Mouse (Mus musculus): ENCODE measurements around the gene Ubxn11. TPM values are rescaled to one million over a fixed set of nuclear protein-coding genes. Genes with fewer than 3 reads are reported as not detected.
A peak's percentile ranks its signal among the peaks of the same experiment; 100 is the strongest.
"Not testable (repeated sequence)": the region's sequence is repeated elsewhere in the genome, so short reads cannot be mapped to it uniquely, and the experiment has no call there.

The Ubxn11 gene
- polyA plus RNA-seq, 1 experiment from 2014 or later = 0.88 TPM

- ATAC-seq (no peak), DNase-seq (no peak)
- Histone ChIP-seq H3K4me1 (ENCODE audit: insufficient read depth) (peaks cover 6% of the 10 kb centered on the region), H3K9ac (replicated peaks) (no peak overlapping the region), H3K27ac (ENCODE audit: low read depth) (no peak overlapping the region), H3K9me3 (ENCODE audit: low read length) (no peaks in the 10 kb centered on the region), H3K36me3 (replicated peaks; ENCODE audit: insufficient read depth, low read length) (peaks cover 33% of the 10 kb centered on the region), H3K4me2 (ENCODE audit: low read depth, low read length) (no peak overlapping the region), H3K27me3 (ENCODE audit: insufficient read depth, low read length) (no peaks in the 10 kb centered on the region), H3K4me3 (ENCODE audit: low read depth, low read length) (no peak overlapping the region)
- TF ChIP-seq CTCF (IDR thresholded peaks at IDR 0.05; ENCODE audit: low read depth) = no peak
- no peak for TF ChIP-seq EP300 (IDR thresholded peaks at IDR 0.05; ENCODE audit: low read depth)
- 92% methylated on average over 10 of the region's 10 CpGs for WGBS (ENCODE audit: insufficient replicate concordance)
Observed at GRCm38 (mm10) chr4:134155961-134156465, 53.6 kb downstream of the Ubxn11 start.

DNA sequence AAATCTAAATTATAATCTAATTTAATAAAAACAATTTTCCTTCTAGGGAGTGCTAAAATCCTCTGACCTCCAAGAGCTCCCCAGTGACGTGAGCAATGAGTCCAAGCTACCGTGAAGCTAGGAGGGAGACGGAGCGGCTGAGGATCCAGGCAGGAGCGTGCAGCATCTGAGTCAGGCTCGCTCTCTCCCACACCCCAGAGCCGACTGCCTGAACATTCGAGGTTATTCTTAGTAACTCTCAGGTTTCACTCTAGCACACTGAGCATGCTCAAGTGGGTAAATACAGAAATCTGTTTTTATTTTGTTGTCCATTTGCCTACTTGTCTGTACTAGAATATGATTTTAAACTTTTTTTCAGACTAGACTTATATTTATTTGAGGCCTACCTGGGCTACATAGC lies 54.4 kb downstream of the Ubxn11 start:
- Histone ChIP-seq H3K4me1 (ENCODE audit: insufficient read depth) (peaks cover 6% of the 10 kb centered on the region), H3K9ac (replicated peaks) (no peak overlapping the region), H3K36me3 (replicated peaks; ENCODE audit: insufficient read depth, low read length) (peaks cover 26% of the 10 kb centered on the region), H3K27me3 (ENCODE audit: insufficient read depth, low read length) (no peaks in the 10 kb centered on the region), H3K4me3 (ENCODE audit: low read depth, low read length) (no peak overlapping the region), H3K27ac (ENCODE audit: low read depth) (no peak overlapping the region), H3K9me3 (ENCODE audit: low read length) (no peaks in the 10 kb centered on the region), H3K4me2 (ENCODE audit: low read depth, low read length) (no peak overlapping the region)
- 81% methylated on average over 8 of the region's 8 CpGs for WGBS (ENCODE audit: insufficient replicate concordance)
- TF ChIP-seq CTCF (IDR thresholded peaks at IDR 0.05; ENCODE audit: low read depth) = no peak
- TF ChIP-seq EP300 (IDR thresholded peaks at IDR 0.05; ENCODE audit: low read depth) = no peak
- ATAC-seq = no peak
- no peak for DNase-seq

DNA sequence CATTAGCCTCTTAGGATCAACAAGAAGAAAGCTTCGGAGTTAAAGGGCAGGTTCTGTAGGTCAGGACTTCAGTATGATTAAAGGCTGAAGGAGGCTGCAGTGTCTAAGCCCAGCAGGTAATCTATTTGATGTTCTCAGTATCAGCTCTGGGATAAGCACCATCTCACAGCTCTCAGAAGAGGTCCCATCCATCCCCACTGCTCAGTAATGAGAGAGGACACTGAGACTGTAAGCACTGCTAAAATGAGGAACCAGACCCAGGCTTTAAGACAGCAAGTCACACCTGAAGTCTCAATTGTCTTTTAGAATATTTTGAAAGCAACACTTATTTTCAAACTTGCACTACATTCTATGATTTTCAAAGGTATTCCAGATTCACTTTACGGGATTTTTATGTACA lies 55.2 kb downstream of the Ubxn11 start:
- no peak overlapping the region; the same call in 1 of the 2 replicates for H3K27ac ChIP-seq (ENCODE audit: low read depth)
- peaks cover 6% of the 10 kb centered on the region for H3K4me1 ChIP-seq (ENCODE audit: insufficient read depth)
- no peak for DNase-seq
- TF ChIP-seq EP300 (IDR thresholded peaks at IDR 0.05; ENCODE audit: low read depth) = no peak
- no peak for TF ChIP-seq CTCF (IDR thresholded peaks at IDR 0.05; ENCODE audit: low read depth)
- peaks cover 18% of the 10 kb centered on the region for H3K36me3 ChIP-seq (replicated peaks; ENCODE audit: insufficient read depth, low read length)
- no peak overlapping the region for H3K9ac ChIP-seq (replicated peaks)
- ATAC-seq = no peak
- WGBS (ENCODE audit: insufficient replicate concordance) = 91% methylated on average over 2 of the region's 2 CpGs
- no peaks in the 10 kb centered on the region for H3K27me3 ChIP-seq (ENCODE audit: insufficient read depth, low read length)
- no peak overlapping the region for H3K4me3 ChIP-seq (ENCODE audit: low read depth, low read length)
- H3K9me3 ChIP-seq (ENCODE audit: low read length) = no peaks in the 10 kb centered on the region
- no peak overlapping the region for H3K4me2 ChIP-seq (ENCODE audit: low read depth, low read length)

GRCm38 (mm10) chr4:134158774-134159173 lies 56.4 kb downstream of the Ubxn11 start:
- Histone ChIP-seq H3K4me3 (ENCODE audit: low read depth, low read length) (no peak overlapping the region), H3K27ac (ENCODE audit: low read depth) (peak overlapping the region; percentile 80), H3K27me3 (ENCODE audit: insufficient read depth, low read length) (no peaks in the 10 kb centered on the region), H3K4me2 (ENCODE audit: low read depth, low read length) (no peak overlapping the region), H3K9me3 (ENCODE audit: low read length) (no peaks in the 10 kb centered on the region), H3K9ac (replicated peaks) (no peak overlapping the region), H3K36me3 (replicated peaks; ENCODE audit: insufficient read depth, low read length) (peaks cover 8% of the 10 kb centered on the region), H3K4me1 (ENCODE audit: insufficient read depth) (peaks cover 6% of the 10 kb centered on the region)
- TF ChIP-seq EP300 (IDR thresholded peaks at IDR 0.05; ENCODE audit: low read depth) = no peak
- DNase-seq (no peak), ATAC-seq (peak; percentile 27)
- 80% methylated on average over 6 of the region's 6 CpGs for WGBS (ENCODE audit: insufficient replicate concordance)

DNA sequence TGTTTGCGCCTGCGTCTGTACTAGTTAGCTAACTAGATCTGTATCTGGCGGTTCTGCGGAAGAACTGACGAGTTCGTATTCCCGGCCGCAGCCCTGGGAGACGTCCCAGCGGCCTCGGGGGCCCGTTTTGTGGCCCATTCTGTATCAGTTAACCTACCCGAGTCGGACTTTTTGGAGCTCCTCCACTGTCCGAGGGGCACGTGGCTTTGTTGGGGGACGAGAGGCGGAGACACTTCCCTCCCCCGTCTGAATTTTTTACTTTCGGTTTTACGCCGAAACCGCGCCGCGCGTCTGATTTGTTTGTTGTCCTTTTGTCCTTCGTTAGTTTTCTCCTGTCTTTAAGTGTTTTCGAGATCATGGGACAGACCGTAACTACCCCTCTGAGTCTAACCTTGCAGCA lies 57.7 kb downstream of the Ubxn11 start:
- not testable (repeated sequence) for H3K4me1 ChIP-seq (ENCODE audit: insufficient read depth); ATAC-seq; H3K27me3 ChIP-seq (ENCODE audit: insufficient read depth, low read length); H3K9me3 ChIP-seq (ENCODE audit: low read length); H3K36me3 ChIP-seq (replicated peaks; ENCODE audit: insufficient read depth, low read length)
- Histone ChIP-seq H3K27ac (ENCODE audit: low read depth) (peak overlapping the region; percentile 89), H3K4me2 (ENCODE audit: low read depth, low read length) (peak overlapping the region; percentile 42; the same call in 1 of the 2 replicates), H3K4me3 (ENCODE audit: low read depth, low read length) (peak overlapping the region; percentile 60), H3K9ac (replicated peaks) (peak overlapping the region; percentile 76)
- peak; percentile 70 for DNase-seq
- WGBS (ENCODE audit: insufficient replicate concordance) = 7% methylated on average over 24 of the region's 30 CpGs

DNA sequence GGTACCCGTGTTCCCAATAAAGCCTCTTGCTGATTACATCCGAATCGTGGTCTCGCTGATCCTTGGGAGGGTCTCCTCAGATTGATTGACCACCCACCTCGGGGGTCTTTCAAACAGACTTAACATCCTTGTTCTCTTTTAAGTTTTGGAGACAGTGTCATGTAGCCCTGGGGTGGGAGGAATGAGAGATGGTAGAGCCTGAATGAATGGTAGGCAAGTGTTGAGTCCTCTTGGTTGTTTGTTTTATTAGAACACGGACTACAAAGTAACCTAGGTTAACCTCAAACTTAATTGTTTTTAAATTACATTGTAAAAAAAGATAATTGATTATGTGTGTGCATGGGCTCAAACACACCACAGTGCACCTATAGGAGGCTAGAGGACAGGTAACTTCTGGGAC lies 62.2 kb downstream of the Ubxn11 start:
- H3K9ac ChIP-seq (replicated peaks) = no peak overlapping the region
- H3K4me2 ChIP-seq (ENCODE audit: low read depth, low read length) = peak overlapping the region; percentile 38
- no peaks in the 10 kb centered on the region for H3K9me3 ChIP-seq (ENCODE audit: low read length)
- H3K36me3 ChIP-seq (replicated peaks; ENCODE audit: insufficient read depth, low read length) = peaks cover 17% of the 10 kb centered on the region
- ATAC-seq (peak; percentile 50), DNase-seq (no peak)
- H3K4me1 ChIP-seq (ENCODE audit: insufficient read depth) = 0 out of 2 replicates have a peak, but pooled peaks cover 5% of the 10 kb centered on the region
- 69% methylated on average over 4 of the region's 6 CpGs for WGBS (ENCODE audit: insufficient replicate concordance)
- H3K4me3 ChIP-seq (ENCODE audit: low read depth, low read length) = no peak overlapping the region
- no peak for TF ChIP-seq CTCF (IDR thresholded peaks at IDR 0.05; ENCODE audit: low read depth)
- no peak for TF ChIP-seq EP300 (IDR thresholded peaks at IDR 0.05; ENCODE audit: low read depth)
- H3K27me3 ChIP-seq (ENCODE audit: insufficient read depth, low read length) = no peaks in the 10 kb centered on the region
- H3K27ac ChIP-seq (ENCODE audit: low read depth) = peak overlapping the region; percentile 61

DNA sequence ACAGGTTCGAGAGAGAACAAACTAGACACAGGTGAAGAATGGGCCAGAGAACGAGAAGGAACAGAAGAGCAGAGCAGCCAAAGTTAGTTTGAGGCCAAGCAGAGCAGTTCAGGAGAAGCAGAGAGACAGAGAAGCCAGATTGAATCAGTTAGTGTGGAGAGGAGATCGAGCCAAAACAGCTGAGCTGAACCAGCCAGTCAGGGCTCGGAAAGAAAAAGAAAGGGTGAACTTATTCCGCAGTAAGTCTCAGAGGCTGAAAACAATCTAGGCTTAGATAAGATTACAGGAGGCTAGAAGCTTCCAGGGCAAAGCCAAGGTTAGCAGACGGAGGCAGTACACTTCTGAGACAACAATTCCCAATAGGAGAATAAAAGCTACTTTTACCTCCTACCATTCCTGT lies 62.7 kb downstream of the Ubxn11 start:
- DNase-seq = peak; percentile 22
- Histone ChIP-seq H3K27ac (ENCODE audit: low read depth) (peak overlapping the region; percentile 61), H3K4me3 (ENCODE audit: low read depth, low read length) (no peak overlapping the region), H3K4me1 (ENCODE audit: insufficient read depth) (0 out of 2 replicates have a peak, but pooled peaks cover 5% of the 10 kb centered on the region), H3K4me2 (ENCODE audit: low read depth, low read length) (peak overlapping the region; percentile 38), H3K36me3 (replicated peaks; ENCODE audit: insufficient read depth, low read length) (peaks cover 17% of the 10 kb centered on the region), H3K9ac (replicated peaks) (no peak overlapping the region; the same call in 1 of the 2 replicates), H3K9me3 (ENCODE audit: low read length) (no peaks in the 10 kb centered on the region), H3K27me3 (ENCODE audit: insufficient read depth, low read length) (no peaks in the 10 kb centered on the region)
- 30% methylated on average over 6 of the region's 6 CpGs for WGBS (ENCODE audit: insufficient replicate concordance)
- TF ChIP-seq EP300 (IDR thresholded peaks at IDR 0.05; ENCODE audit: low read depth) (no peak), CTCF (IDR thresholded peaks at IDR 0.05; ENCODE audit: low read depth) (no peak)
- peak; percentile 58 for ATAC-seq
